Mouse (Mus musculus) heart, embryonic 15.5 days (tissue): ENCODE data around the gene 9130008F23Rik. TPM values are rescaled to one million over a fixed set of nuclear protein-coding genes. Genes with fewer than 3 reads are reported as not detected.

ENCODE experiments used
- ATAC-seq: fragments of 200-750 bp; cut with Nextera tagmentation; replicated peaks from 2 replicates; pipeline ENCODE4 v1.8.0; 2017; ENCODE audit warnings: low read depth, moderate TSS enrichment; ENCODE audit not compliant: insufficient number of reproducible peaks, insufficient read depth, low FRiP score
- H3K27ac ChIP-seq: fragments of 300-500 bp; sonication (generic); 2 replicates; pipeline ENCODE4 v1.5.1; 2015; ENCODE audit warnings: mild to moderate bottlenecking, inconsistent platforms
- H3K27me3 ChIP-seq: fragments of 300-500 bp; sonication (generic); 2 replicates; pipeline ENCODE4 v1.6.1; 2015; ENCODE audit warnings: inconsistent platforms
- H3K36me3 ChIP-seq: fragments of 300-500 bp; sonication (generic); 2 replicates; pipeline ENCODE4 v1.6.1; 2015; ENCODE audit warnings: mild to moderate bottlenecking, inconsistent platforms
- H3K4me1 ChIP-seq: fragments of 300-500 bp; sonication (generic); replicated peaks from 2 replicates; pipeline ENCODE4 v1.6.1; 2015; ENCODE audit warnings: inconsistent platforms
- H3K4me2 ChIP-seq: fragments of 300-500 bp; sonication (generic); 2 replicates; pipeline ENCODE4 v1.6.1; 2015; ENCODE audit warnings: inconsistent platforms, mild to moderate bottlenecking, moderate library complexity
- H3K4me3 ChIP-seq: fragments of 300-500 bp; sonication (generic); 2 replicates; pipeline ENCODE4 v1.5.1; 2015; ENCODE audit warnings: mild to moderate bottlenecking, inconsistent platforms
- H3K9ac ChIP-seq: fragments of 300-500 bp; sonication (generic); 2 replicates; pipeline ENCODE4 v1.6.1; 2015; ENCODE audit warnings: mild to moderate bottlenecking, inconsistent platforms
- H3K9me3 ChIP-seq: fragments of 300-500 bp; sonication (generic); replicated peaks from 2 replicates; pipeline ENCODE4 v1.6.1; 2016; ENCODE audit warnings: inconsistent platforms
- WGBS: fragments of 180-500 bp; shearing (Covaris S2); methylation state at CpG from one replicate; pipeline ENCODE4 v1.1.7; 2015; ENCODE audit warnings: mixed read lengths; 5-methylcytosine and 5-hydroxymethylcytosine counted together
- polyA plus RNA-seq: library from polyadenylated mRNA; unstranded; fragments of >200 nt; fragmentation: Nextera tagmentation; extraction: Ambion mirVana; gene quantifications from 2 replicates; pipeline ENCODE4 v1.2.1, GENCODE M21; 2015

The 9130008F23Rik gene
- 2.3 and 2.5 TPM in 2 replicates for polyA plus RNA-seq

DNA sequence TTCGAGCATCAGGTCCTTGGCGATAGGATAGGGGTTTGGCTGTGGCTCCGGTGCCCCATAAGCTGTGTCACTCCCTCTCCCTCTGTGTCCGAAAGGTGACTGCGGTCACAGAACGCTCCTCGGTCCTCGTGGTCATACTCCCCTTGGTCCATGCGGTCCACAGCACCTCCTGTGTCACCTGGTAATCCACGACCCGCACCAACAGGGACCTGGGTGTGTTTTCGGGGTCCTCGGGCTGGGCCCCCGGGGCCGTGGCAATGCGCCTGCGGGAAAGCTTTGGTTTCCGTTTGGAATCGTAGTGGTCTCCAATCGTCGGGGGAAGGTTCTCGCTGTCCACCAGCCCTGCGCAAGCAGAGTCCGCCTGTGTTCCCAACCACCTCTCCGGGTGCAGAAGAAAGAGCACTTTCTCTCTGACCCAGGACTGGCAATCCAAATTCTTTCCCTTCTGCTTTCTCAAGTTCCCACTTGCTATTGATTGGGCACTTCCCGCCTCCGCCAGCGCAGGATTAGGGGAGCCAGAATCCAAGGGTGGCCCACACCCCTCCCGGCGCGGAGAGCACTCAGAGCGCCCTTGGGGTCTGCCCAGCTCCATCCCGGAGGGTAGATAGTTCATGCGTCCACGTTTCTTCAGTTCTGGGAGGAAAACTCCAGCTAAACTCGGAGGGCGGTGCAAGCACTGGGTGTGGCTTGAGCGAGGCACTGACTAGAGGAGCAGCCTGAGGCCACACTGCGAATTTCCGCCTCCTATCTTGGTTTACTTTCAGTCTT is at the start of gene 9130008F23Rik:
Gene 9130008F23Rik, minus strand, starts transcription at position 636 of the 768 bp plus-strand sequence.
- WGBS = under 1% methylated on average over 40 of the region's 40 CpGs
- peak; percentile 72 for ATAC-seq
- H3K27me3 ChIP-seq = no peaks in the 10 kb centered on the region

DNA sequence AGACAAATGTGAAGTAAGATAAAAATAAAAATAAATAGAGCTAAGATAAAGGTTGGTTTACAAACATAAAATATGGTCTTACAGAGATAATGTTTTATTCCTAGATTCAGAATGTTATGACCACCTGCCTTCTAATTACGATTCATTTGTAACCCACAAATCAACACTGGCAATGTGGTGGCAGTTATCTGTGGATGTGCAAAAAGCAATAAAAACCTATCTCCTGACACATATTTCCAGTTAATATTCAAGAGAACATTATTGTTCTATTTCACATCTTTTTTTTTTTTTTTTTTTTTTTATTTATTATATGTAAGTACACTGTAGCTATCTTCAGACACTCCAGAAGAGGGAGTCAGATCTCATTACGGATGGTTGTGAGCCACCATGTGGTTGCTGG is 35.1 kb upstream of the 9130008F23Rik start:
- no peak overlapping the region for H3K4me2 ChIP-seq
- H3K9ac ChIP-seq = no peak overlapping the region
- no peaks in the 10 kb centered on the region for H3K9me3 ChIP-seq
- H3K27ac ChIP-seq = no peak overlapping the region
- WGBS = 99% methylated on average over 2 of the region's 2 CpGs
- ATAC-seq = no peak
- H3K36me3 ChIP-seq = no peaks in the 10 kb centered on the region
- H3K27me3 ChIP-seq = no peaks in the 10 kb centered on the region
- H3K4me1 ChIP-seq = no peaks in the 10 kb centered on the region
- no peak overlapping the region for H3K4me3 ChIP-seq

More for the DNA sequence above, at the start of gene 9130008F23Rik:
- peak within 1 kb of the TSS; percentile 82 for H3K4me3 ChIP-seq
- H3K9ac ChIP-seq = peak within 1 kb of the TSS; percentile 77
- peaks cover 12% of the 10 kb centered on the region for H3K4me1 ChIP-seq
- no peaks in the 10 kb centered on the region for H3K36me3 ChIP-seq
- no peaks in the 10 kb centered on the region for H3K9me3 ChIP-seq
- peak within 1 kb of the TSS; percentile 86 for H3K27ac ChIP-seq
- peak within 1 kb of the TSS; percentile 80 for H3K4me2 ChIP-seq

DNA sequence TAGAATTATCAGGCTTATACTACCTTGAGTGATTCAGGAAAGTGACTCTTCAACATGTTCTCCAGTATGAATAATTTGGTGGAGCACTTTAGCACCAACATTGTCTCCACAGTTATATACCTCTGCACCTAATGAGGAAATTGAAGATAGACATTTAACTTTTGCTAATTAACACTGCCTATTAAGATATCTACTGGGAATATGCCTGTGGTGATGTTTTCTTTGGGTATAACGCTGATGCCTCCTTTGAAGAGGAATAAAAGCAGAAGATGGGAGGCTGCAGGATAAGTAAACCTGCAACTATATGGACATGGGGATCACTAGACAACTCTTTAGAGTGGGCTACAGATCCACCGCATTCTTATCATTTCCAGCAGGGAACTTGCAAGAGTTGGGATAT is 33.9 kb upstream of the 9130008F23Rik start, which contains the start of gene Glyatl3:
Gene Glyatl3, minus strand, starts transcription at position 101 of the 400 bp plus-strand sequence.
- Histone ChIP-seq H3K4me3 (no peak within 1 kb of the TSS), H3K36me3 (no peaks in the 10 kb centered on the region), H3K27ac (no peak within 1 kb of the TSS), H3K4me2 (no peak within 1 kb of the TSS), H3K9ac (no peak within 1 kb of the TSS), H3K4me1 (no peaks in the 10 kb centered on the region), H3K9me3 (no peaks in the 10 kb centered on the region), H3K27me3 (no peaks in the 10 kb centered on the region)
- 90% methylated on average over 2 of the region's 2 CpGs for WGBS
- ATAC-seq = no peak

DNA sequence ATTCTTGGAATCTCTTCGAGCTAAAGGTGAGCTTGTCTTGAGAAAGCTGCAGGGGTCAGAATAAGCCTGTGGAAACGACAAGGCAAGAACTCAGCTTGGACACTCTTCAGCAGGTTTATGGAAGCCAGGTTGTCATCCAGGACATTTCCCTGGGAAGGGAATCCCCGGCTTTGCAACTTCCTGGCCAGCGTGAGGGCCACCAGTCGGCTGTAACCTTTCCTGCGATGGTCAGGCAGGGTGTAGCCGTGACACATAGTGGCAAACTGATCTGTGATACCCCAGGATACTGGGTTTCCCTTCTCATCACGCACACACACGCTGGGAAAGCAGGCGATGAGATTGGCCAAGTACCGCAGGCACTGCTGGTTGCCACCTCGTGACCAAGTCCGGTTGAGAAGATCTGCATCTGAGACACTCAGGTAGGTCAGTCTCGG is 24.4 kb upstream of the 9130008F23Rik start:
- ATAC-seq = no peak
- Histone ChIP-seq H3K4me3 (peak overlapping the region; percentile 32), H3K9me3 (no peaks in the 10 kb centered on the region), H3K9ac (no peak overlapping the region), H3K27ac (no peak overlapping the region), H3K27me3 (no peaks in the 10 kb centered on the region), H3K4me1 (peaks cover 8% of the 10 kb centered on the region; the same call in 1 of the 2 replicates), H3K36me3 (no peaks in the 10 kb centered on the region), H3K4me2 (peak overlapping the region; percentile 62)
- WGBS = 6% methylated on average over 14 of the region's 14 CpGs

DNA sequence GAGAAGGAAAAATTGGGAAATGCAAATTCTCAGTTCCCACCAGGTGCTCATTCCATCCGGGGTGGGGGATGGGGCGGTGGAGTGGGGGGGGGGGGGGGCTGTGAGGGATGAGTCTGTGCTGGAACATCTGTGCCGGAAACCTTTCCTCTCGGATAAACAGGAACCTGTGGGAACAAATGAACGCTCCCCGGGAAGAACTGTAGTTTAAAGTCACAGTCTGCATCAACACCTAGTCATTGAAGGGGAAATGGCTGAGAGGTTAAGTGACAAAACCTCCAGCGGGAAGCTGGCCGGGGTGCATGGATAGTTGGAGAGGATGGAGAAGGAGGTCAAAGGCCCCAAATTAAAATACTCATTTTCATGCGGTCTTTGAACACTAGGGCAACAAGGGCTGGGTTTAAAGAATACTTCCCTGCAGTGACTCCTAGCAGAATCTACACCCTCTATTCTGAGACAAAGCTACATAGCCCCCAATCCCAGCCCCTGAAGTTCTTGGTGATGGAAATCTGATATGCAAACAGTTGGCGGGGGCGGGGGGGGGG is 23.8 kb upstream of the 9130008F23Rik start:
- H3K27ac ChIP-seq = no peak overlapping the region
- ATAC-seq = no peak
- H3K9ac ChIP-seq = no peak overlapping the region
- no peaks in the 10 kb centered on the region for H3K9me3 ChIP-seq
- no peak overlapping the region for H3K4me3 ChIP-seq
- peaks cover 8% of the 10 kb centered on the region; the same call in 1 of the 2 replicates for H3K4me1 ChIP-seq
- peak overlapping the region; percentile 62; the same call in 1 of the 2 replicates for H3K4me2 ChIP-seq
- 9% methylated on average over 11 of the region's 11 CpGs for WGBS
- no peaks in the 10 kb centered on the region for H3K27me3 ChIP-seq
- H3K36me3 ChIP-seq = no peaks in the 10 kb centered on the region

DNA sequence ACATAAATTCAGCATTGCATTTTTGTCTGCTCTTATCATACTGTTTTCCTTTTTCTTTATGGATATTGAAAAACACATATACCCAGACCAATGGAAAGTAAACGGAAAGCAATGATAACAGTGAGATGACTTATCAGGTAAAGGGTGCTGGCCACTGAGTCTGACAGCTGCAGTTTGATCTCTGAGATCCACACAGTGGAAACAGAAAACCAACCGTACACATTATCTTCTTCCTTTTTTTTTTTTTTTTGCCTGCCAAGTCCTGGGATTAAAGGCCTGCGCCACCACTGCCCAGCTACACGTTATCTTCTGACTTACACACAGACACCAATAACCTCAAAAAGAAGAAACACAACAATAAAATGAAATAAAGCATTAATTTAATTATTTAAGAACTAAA is 23.0 kb upstream of the 9130008F23Rik start:
- Histone ChIP-seq H3K9ac (no peak overlapping the region), H3K4me3 (no peak overlapping the region), H3K4me2 (no peak overlapping the region), H3K4me1 (peaks cover 8% of the 10 kb centered on the region; the same call in 1 of the 2 replicates), H3K27ac (no peak overlapping the region), H3K27me3 (no peaks in the 10 kb centered on the region), H3K36me3 (no peaks in the 10 kb centered on the region), H3K9me3 (no peaks in the 10 kb centered on the region)
- no peak for ATAC-seq
- WGBS = 53% methylated on average over 4 of the region's 4 CpGs

DNA sequence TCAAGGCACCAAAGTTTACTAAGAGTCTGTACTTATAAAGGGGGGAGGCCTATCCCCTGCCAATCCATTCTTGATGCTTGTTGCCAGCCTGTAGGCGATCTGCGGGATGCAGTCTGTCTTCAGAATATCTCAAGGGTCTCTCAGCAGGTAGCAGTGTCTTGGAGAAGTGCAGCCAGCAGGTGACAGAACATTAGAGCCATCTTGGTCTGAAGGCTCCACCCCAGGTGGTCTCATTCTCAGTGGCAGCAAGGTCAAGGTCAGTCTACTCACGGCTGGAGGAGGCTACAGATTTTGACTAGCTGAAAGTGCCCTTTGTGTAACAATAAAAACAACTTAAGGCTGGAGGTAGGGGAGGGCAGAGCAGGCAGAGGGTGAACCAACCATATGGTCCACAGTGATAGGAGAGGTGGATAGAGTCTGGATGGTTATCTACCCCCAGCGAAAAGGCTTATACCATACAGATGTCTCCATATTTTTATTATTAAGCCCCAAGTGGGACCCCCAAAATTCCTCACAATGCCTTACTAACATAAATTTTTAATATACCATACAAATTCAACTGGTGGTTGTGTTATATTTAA is 19.5 kb upstream of the 9130008F23Rik start:
- no peak overlapping the region for H3K9ac ChIP-seq
- no peaks in the 10 kb centered on the region for H3K27me3 ChIP-seq
- peaks cover 8% of the 10 kb centered on the region; the same call in 1 of the 2 replicates for H3K4me1 ChIP-seq
- no peaks in the 10 kb centered on the region for H3K9me3 ChIP-seq
- H3K27ac ChIP-seq = no peak overlapping the region
- H3K36me3 ChIP-seq = no peaks in the 10 kb centered on the region
- no peak overlapping the region for H3K4me2 ChIP-seq
- H3K4me3 ChIP-seq = no peak overlapping the region
- WGBS = 41% methylated on average over 4 of the region's 4 CpGs
- no peak for ATAC-seq

DNA sequence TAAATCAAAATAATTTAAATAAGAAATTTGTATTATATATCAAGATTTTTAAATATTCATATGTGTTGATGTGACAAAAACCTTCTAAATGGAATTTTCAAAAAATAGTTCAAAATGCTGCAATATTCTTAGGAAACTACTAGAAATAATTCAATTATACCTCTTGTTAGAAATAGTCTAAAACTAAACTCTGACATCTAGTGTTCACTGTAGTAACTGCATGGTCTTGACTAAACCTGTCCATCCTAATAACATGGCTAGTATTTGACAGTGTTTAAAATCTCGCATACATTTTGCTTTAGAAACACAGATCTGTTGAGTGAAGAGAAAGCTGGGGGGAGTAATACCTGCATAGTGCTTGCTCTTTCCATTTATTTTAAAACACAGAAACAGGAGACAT is 16.5 kb upstream of the 9130008F23Rik start:
- Histone ChIP-seq H3K4me2 (no peak overlapping the region), H3K27me3 (no peaks in the 10 kb centered on the region), H3K27ac (no peak overlapping the region), H3K4me1 (no peaks in the 10 kb centered on the region), H3K9me3 (no peaks in the 10 kb centered on the region), H3K36me3 (no peaks in the 10 kb centered on the region), H3K9ac (no peak overlapping the region), H3K4me3 (no peak overlapping the region)
- WGBS = 76% methylated on average over 1 of the region's 1 CpGs
- ATAC-seq = no peak

DNA sequence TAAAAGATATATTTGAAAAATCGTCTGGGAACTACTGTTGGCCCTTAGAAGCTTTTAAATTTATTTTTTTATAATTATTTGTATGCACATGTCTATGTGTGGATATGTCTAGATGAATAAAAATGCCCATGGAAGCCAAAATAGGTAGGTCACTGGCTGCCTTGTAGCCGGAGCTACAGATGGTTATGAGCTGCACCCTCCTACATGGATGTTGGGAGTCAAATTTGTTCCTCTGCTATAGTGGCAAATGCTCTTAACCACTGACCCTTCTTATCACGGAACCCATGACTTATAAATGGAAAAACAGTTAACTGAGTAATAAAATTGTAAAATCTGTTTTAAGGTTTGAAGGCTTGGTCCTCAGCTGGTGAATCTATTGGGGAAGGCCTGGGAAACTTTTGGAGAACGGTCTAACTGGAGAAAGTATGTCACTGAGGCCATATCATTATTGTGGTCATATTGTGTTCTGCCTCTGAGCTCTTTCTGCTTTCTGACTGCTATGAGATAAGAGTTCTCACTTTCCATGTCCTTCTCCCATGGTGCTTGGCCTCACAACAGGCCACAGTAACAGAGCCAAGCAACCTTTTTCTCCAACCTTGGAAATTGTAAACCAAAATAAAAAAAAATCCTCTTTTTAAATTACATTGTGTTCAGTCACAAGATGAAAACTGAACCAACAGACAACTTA is 7.6 kb upstream of the 9130008F23Rik start:
- no peak overlapping the region for H3K4me3 ChIP-seq
- 71% methylated on average over 4 of the region's 4 CpGs for WGBS
- no peak for ATAC-seq
- no peak overlapping the region for H3K4me2 ChIP-seq
- H3K9ac ChIP-seq = no peak overlapping the region
- H3K4me1 ChIP-seq = no peaks in the 10 kb centered on the region
- H3K27ac ChIP-seq = no peak overlapping the region
- H3K9me3 ChIP-seq = no peaks in the 10 kb centered on the region
- no peaks in the 10 kb centered on the region for H3K36me3 ChIP-seq
- no peaks in the 10 kb centered on the region for H3K27me3 ChIP-seq

DNA sequence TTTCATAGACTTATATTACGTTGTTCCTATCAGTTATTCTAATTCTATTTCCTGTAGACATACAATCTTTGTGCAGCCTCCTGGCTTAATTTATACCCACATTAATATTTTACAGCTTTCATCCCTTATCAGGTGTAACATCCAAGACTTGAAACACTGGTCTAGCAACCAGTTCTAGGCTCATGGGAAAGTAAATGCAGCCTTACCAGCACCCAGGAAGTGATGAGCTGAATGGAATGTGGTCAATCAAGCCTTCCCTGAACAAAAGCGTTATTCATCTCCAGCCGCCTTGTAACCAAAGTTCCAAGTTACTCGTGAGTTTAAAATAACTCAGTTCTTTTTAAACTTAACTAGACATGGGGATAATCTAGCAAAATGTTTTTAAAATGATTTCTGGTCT is 4.8 kb upstream of the 9130008F23Rik start:
- H3K9me3 ChIP-seq = no peaks in the 10 kb centered on the region
- H3K4me3 ChIP-seq = no peak overlapping the region
- H3K27me3 ChIP-seq = no peaks in the 10 kb centered on the region
- H3K4me1 ChIP-seq = no peaks in the 10 kb centered on the region
- WGBS = 73% methylated on average over 4 of the region's 4 CpGs
- no peak overlapping the region for H3K9ac ChIP-seq
- H3K4me2 ChIP-seq = no peak overlapping the region
- no peaks in the 10 kb centered on the region for H3K36me3 ChIP-seq
- no peak for ATAC-seq
- no peak overlapping the region for H3K27ac ChIP-seq

DNA sequence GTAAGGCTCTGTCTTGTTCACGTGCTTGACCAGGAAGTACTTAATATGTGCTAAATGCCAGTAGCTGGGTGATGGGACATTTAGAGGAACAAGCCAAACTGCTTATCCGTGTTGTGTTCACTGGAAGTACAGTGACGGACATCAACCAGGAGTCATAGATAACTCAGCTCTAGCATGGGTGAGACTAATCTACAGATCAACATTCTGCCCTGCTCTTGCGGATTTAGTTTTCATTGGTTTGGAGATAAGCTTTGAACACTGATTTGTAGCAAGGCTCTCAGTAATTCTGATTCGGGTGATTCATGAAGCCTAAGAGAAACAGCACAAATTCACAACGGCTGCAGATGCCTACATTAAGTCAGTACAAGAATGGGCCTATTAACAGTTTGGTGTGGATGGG is 1.8 kb upstream of the 9130008F23Rik start:
- H3K9ac ChIP-seq = no peak overlapping the region
- 77% methylated on average over 6 of the region's 6 CpGs for WGBS
- no peaks in the 10 kb centered on the region for H3K36me3 ChIP-seq
- H3K27ac ChIP-seq = no peak overlapping the region
- H3K4me3 ChIP-seq = no peak overlapping the region
- no peaks in the 10 kb centered on the region for H3K27me3 ChIP-seq
- no peaks in the 10 kb centered on the region for H3K9me3 ChIP-seq
- ATAC-seq = no peak
- no peak overlapping the region for H3K4me2 ChIP-seq
- peaks cover 12% of the 10 kb centered on the region for H3K4me1 ChIP-seq
